Mouse (Mus musculus): Measurements from ENCODE around the gene Rasa2. TPM values are rescaled to one million over a fixed set of nuclear protein-coding genes. Genes with fewer than 3 reads are reported as not detected.

Rasa2 gene
- polyA plus RNA-seq (2014; fragmentation: Illumina TruSeq; extraction: RNeasy Lipid Tissue Mini Kit (QIAGEN cat#74804); ENCODE audit: low read depth, low replicate concordance) = 71.8 TPM

GRCm38 (mm10) chr9:96631389-96632072 lies at the start of gene Rasa2:
TSS of gene Rasa2 (minus strand) at chr9:96631617.

GRCm38 (mm10) chr9:96524972-96525506 lies 106.4 kb downstream of the Rasa2 start, which contains the start of gene Gm28729:
TSS of gene Gm28729 (minus strand) at chr9:96525264.

Other genes with a start within 250 kb of the Rasa2 start
- 139 TPM for gene Rnf7, start 152.9 kb downstream of the Rasa2 start, polyA plus RNA-seq (2014; fragmentation: Illumina TruSeq; extraction: RNeasy Lipid Tissue Mini Kit (QIAGEN cat#74804); ENCODE audit: low read depth, low replicate concordance)
- gene Gm28729, start 106.4 kb downstream of the Rasa2 start, polyA plus RNA-seq (2014; fragmentation: Illumina TruSeq; extraction: RNeasy Lipid Tissue Mini Kit (QIAGEN cat#74804); ENCODE audit: low read depth, low replicate concordance) = not detected
- 28.7 TPM for gene Zbtb38, start 121.2 kb upstream of the Rasa2 start, polyA plus RNA-seq (2014; fragmentation: Illumina TruSeq; extraction: RNeasy Lipid Tissue Mini Kit (QIAGEN cat#74804); ENCODE audit: low read depth, low replicate concordance)

Data from sigmoid colon, adult 10 weeks (tissue).